Mouse (Mus musculus) neutrophil, adult 5-6 weeks (primary cell): ENCODE results near the gene E430018J23Rik. TPM values are rescaled to one million over a fixed set of nuclear protein-coding genes. Genes with fewer than 3 reads are reported as not detected.
A peak's percentile ranks its signal among the peaks of the same experiment; 100 is the strongest.
"Not testable (repeated sequence)": the region's sequence is repeated elsewhere in the genome, so short reads cannot be mapped to it uniquely, and the experiment has no call there.

ENCODE experiments used
- ATAC-seq: fragments of 151-379, 151-347 bp; 2 replicates; pipeline ENCODE4 v1.8.0; 2017; ENCODE audit warnings: mild to moderate bottlenecking, moderate TSS enrichment; ENCODE audit not compliant: insufficient number of reproducible peaks, poor library complexity, low FRiP score, severe bottlenecking; ENCODE audit errors: extremely low read depth
- total RNA-seq: library from RNA; stranded (forward); fragments of 200-1000 nt; gene quantifications from 2 replicates; pipeline ENCODE4 v1.2.3, GENCODE M21; 2017

Gene E430018J23Rik
- total RNA-seq, 1 experiment from 2014 or later: 7.7 TPM

DNA sequence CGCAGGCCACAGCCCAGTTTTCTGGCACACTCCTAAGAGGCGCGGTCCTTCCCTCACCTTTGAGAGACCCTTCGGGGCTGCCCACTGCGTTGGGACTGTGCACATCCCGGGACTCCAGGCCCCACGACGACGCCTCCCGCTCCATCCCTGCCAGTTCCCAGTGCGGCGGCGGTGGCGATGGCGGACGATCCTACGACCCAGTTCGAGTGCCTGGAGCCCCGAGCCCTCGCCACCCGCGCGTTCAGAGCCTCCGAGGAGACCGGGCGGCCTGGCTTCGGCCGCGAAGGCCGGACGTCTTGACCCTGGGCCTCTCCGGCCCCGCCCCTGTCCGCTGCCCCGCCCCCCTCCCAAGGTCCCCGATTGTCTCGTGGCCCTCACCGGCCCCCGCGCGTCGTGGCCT lies 48.3 kb downstream of the E430018J23Rik start:
- ATAC-seq: peak; percentile 8; the same call in 1 of the 2 replicates

DNA sequence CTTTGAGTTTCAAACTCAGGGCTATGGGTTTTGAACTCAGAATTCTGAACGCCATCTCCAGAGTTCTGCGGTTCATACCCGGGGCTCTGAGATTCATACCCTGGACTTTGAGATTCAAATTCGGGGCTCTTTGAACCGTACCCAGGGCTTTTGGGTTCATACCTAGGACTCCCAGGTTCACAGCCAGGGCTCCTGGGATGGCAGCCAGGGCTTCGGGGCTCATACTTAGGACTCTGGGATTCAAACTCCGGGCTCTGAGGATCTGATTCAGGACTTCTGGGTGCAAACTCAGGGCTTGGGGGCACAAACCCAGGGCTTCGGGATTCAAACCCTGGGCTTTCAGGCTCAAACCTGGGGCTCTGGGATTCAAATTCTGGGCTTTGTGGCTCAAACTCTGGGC lies 49.1 kb downstream of the E430018J23Rik start:
- no peak for ATAC-seq

DNA sequence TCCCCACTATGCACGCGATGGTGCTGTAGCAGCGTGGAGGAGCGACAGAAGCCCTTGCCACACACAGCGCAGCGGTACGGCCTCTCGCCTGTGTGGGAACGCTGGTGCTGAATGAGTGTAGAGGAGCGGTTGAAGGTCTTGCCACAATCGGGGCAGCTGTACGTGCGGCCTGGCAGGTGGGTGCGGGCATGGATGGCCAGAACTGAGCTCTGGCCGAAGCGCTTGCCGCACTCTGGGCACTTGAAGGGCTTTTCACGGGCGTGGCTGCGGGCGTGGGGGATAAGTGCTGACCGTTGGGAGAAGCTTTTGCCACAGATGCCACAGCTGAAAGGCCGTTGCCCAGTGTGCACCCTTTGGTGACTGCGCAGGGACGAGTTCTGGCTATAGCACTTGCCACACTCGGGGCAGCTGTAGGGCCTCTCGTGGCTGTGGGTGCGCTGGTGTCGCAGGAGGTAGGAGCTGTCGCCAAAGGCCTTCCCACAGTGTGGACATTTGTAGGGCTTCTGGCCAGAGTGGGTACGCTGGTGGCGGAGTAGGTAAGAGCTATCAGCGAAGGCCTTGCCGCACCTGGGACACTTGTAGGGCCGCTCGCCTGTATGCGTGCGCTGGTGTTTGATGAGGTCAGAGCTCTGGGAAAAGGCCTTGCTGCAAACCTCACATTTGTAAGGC lies 49.9 kb downstream of the E430018J23Rik start:
- ATAC-seq: no peak

DNA sequence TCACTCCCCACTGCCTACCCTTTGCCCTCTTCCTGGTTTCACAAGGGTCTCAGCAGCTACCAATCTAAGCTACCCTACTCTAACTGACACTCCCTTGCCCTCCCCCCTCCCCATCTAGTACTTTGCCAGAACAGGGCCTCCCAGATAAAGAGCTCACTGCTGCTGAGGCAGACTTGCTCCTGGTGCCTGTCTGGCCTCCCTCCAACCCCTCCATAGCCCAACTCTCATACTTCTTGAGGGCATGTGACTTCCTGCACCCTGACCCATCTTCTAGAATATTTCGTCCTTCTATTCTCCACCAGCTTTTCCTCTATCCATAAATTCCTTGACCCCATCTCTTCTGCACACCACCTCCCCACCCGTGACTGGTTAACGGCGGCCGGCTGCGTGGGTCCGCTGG lies 50.5 kb downstream of the E430018J23Rik start:
- ATAC-seq: no peak

DNA sequence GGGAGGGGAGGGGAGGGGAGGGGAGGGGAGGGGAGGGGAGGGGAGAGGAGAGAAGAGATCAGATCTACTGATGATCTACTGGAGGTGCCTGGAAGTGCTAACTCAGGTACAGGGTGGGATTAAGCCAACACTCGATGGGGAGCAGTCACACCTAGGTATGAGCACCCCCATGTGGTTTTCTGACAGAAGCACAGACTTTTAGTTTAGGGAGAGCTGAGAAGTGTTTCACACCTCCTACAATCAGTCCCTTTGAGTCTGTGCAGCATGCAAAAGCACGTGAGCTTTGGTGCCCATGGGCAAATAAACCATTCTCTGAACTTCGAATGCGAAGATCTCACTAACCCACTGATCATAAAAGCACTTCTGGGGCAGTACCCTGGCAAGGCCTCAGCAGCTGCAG lies 51.1 kb downstream of the E430018J23Rik start:
- ATAC-seq: no peak

DNA sequence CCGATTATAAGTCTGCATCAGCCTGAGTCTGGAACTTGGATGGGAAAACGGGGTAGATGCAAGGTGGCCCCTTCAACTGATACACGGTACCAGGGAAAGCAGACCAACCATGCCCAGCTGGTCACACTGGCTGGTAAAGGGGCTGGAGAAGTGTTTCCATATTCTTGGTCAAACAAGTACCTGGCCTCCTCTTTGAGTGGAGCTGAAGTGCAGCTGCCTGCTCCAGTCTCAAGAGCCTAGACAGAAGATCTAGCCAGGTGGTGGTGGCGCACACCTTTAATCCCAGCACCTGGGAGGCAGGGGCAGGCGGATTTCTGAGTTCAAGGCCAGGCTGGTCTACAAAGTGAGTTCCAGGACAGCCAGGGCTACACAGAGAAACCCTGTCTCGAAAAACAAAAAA lies 51.6 kb downstream of the E430018J23Rik start:
- ATAC-seq: not testable (repeated sequence)

DNA sequence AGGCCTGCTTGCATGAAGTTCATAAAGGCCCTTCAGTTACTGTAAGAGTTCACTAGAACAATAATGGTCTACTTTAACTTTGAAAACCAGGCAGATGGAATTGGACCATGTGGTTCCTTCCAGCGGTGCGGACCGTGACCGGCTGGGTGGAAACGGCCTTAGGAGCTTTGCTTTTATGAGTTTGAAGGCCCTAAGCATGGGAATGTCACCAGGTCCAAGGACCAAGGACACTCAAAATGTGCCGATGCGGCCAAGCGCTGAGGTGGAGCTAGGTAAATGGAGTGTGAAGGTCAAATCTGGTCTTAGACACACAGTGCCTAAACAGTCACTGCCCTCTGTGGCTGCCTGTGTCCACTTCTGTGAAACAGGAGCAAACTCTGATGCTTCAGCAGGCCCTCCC lies 52.1 kb downstream of the E430018J23Rik start:
- ATAC-seq: no peak

Other genes starting within 250 kb of the E430018J23Rik start
- 54.4 and 58.3 TPM in 2 replicates for gene Cd2bp2, start 197.6 kb downstream of the E430018J23Rik start, total RNA-seq
- gene Tbc1d10b, start 185.2 kb downstream of the E430018J23Rik start, total RNA-seq: 92.2 and 99.7 TPM in 2 replicates
- gene Mylpf, start 184.7 kb downstream of the E430018J23Rik start, total RNA-seq: 8.6 and 10.9 TPM in 2 replicates
- 17.9 and 18.5 TPM in 2 replicates for gene Zfp553, start 160.6 kb downstream of the E430018J23Rik start, total RNA-seq
- 189 and 198 TPM in 2 replicates for gene Sept1, start 160.5 kb downstream of the E430018J23Rik start, total RNA-seq
- gene Zfp771, start 149.4 kb downstream of the E430018J23Rik start, total RNA-seq: 6.1 and 7.4 TPM in 2 replicates
- 6.8 and 8.0 TPM in 2 replicates for gene Dctpp1, start 132.9 kb downstream of the E430018J23Rik start, total RNA-seq
- 193 and 208 TPM in 2 replicates for gene Sephs2, start 119.6 kb downstream of the E430018J23Rik start, total RNA-seq
- gene Itgal, start 97.4 kb downstream of the E430018J23Rik start, total RNA-seq: 144 and 148 TPM in 2 replicates
- 5.4 and 6.8 TPM in 2 replicates for gene Zfp768, start 48.0 kb downstream of the E430018J23Rik start, total RNA-seq
- 23.5 and 24.2 TPM in 2 replicates for gene Zfp747, start 17.6 kb downstream of the E430018J23Rik start, total RNA-seq
- gene 9130019O22Rik, start 6.5 kb downstream of the E430018J23Rik start, total RNA-seq: 7.7 and 8.7 TPM in 2 replicates
- gene Zfp764, start 13.2 kb upstream of the E430018J23Rik start, total RNA-seq: 19.3 and 24.2 TPM in 2 replicates
- 21.1 and 22.7 TPM in 2 replicates for gene Zfp688, start 28.4 kb upstream of the E430018J23Rik start, total RNA-seq
- gene Zfp689, start 55.5 kb upstream of the E430018J23Rik start, total RNA-seq: 2.1 and 2.7 TPM in 2 replicates
- 129 and 155 TPM in 2 replicates for gene Prr14, start 66.0 kb upstream of the E430018J23Rik start, total RNA-seq
- gene Fbrs, start 85.6 kb upstream of the E430018J23Rik start, total RNA-seq: 92.1 and 93.0 TPM in 2 replicates
- 38.2 and 45.9 TPM in 2 replicates for gene Srcap, start 118.4 kb upstream of the E430018J23Rik start, total RNA-seq
- gene Gm42715, start 126.0 kb upstream of the E430018J23Rik start, total RNA-seq: 11.8 and 12.4 TPM in 2 replicates
- 0.58 and 9.6 TPM in 2 replicates for gene Tmem265, start 167.8 kb upstream of the E430018J23Rik start, total RNA-seq
- 74.8 and 88.3 TPM in 2 replicates for gene Phkg2, start 179.7 kb upstream of the E430018J23Rik start, total RNA-seq
- 11.8 and 16.8 TPM in 2 replicates for gene Ccdc189, start 195.0 kb upstream of the E430018J23Rik start, total RNA-seq
- gene Rnf40, start 195.1 kb upstream of the E430018J23Rik start, total RNA-seq: 127 and 137 TPM in 2 replicates
- gene Zfp629, start 222.2 kb upstream of the E430018J23Rik start, total RNA-seq: 1.7 and 2.2 TPM in 2 replicates